Mouse (Mus musculus) stomach, embryonic 14.5 days (tissue): ENCODE measurements around the gene Arhgap20. TPM values are rescaled to one million over a fixed set of nuclear protein-coding genes. Genes with fewer than 3 reads are reported as not detected.

ENCODE experiments used
- ATAC-seq: fragments of 200-750 bp; cut with Nextera tagmentation; 2 replicates; pipeline ENCODE4 v1.8.0; 2017; ENCODE audit warnings: low read depth, moderate TSS enrichment; ENCODE audit not compliant: insufficient number of reproducible peaks, insufficient read depth, low FRiP score
- H3K27ac ChIP-seq: fragments of 300-500 bp; sonication (generic); 2 replicates; pipeline ENCODE4 v1.5.1; 2014; ENCODE audit warnings: mild to moderate bottlenecking, low read length, moderate library complexity, mixed read lengths
- H3K27me3 ChIP-seq: fragments of 300-500 bp; sonication (generic); 2 replicates; pipeline ENCODE4 v1.6.1; 2014; ENCODE audit warnings: low read length, control low read depth, mixed read lengths; ENCODE audit not compliant: control insufficient read depth, insufficient read depth
- H3K36me3 ChIP-seq: fragments of 300-500 bp; sonication (generic); 2 replicates; pipeline ENCODE4 v1.6.1; 2014; ENCODE audit warnings: mild to moderate bottlenecking, control low read depth, low read length, moderate library complexity, mixed read lengths; ENCODE audit not compliant: control insufficient read depth, insufficient read depth
- H3K4me1 ChIP-seq: fragments of 300-500 bp; sonication (generic); 2 replicates; pipeline ENCODE4 v1.6.1; 2014; ENCODE audit warnings: low read length, control low read depth, mixed read lengths; ENCODE audit not compliant: control insufficient read depth, insufficient read depth
- H3K4me2 ChIP-seq: fragments of 300-500 bp; sonication (generic); replicated peaks from 2 replicates; pipeline ENCODE4 v1.6.1; 2014; ENCODE audit warnings: low read depth, low read length, control low read depth
- H3K4me3 ChIP-seq: fragments of 300-500 bp; sonication (generic); 2 replicates; pipeline ENCODE4 v1.5.1; 2014; ENCODE audit warnings: low read depth, low read length, control low read depth
- H3K9ac ChIP-seq: fragments of 300-500 bp; sonication (generic); replicated peaks from 2 replicates; pipeline ENCODE4 v1.6.1; 2014; ENCODE audit warnings: low read depth, mild to moderate bottlenecking, control low read depth, low read length, moderate library complexity, mixed read lengths
- H3K9me3 ChIP-seq: fragments of 300-500 bp; sonication (generic); 2 replicates; pipeline ENCODE4 v1.6.1; 2016; ENCODE audit warnings: low read depth, low read length, control low read depth; ENCODE audit not compliant: control insufficient read depth
- WGBS: fragments of 180-500 bp; shearing (Covaris S2); extraction: QIAGEN DNeasy Blood & Tissue Kit; methylation state at CpG from one replicate; pipeline ENCODE4 v1.1.7; 2014; 5-methylcytosine and 5-hydroxymethylcytosine counted together
- polyA plus RNA-seq: library from polyadenylated mRNA; unstranded; fragments of >200 nt; fragmentation: Nextera tagmentation; extraction: Ambion mirVana; gene quantifications from 2 replicates; pipeline ENCODE4 v1.2.1, GENCODE M21; 2014

Arhgap20 gene
- polyA plus RNA-seq, 1 experiment from 2014 or later: 4.0 TPM

DNA sequence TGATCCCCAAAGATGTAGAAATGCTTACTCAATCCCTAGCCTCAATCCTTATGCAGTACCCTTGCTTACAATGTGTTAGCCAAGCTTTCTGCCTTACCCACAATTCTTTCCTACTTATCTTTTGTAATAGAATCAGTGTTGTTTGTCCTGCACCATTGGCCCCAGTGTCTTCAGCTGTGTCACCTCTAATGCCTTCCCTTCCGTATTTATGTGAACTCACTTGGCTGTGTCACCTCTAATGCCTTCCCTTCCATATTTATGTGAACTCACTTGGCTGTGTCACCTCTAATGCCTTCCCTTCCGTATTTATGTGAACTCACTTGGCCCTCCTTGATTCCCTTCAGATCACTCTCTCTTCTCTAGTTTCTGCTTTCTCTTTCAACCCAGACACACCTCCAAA is 4.1 kb upstream of the Arhgap20 start:
- 67% methylated on average over 2 of the region's 2 CpGs for WGBS
- H3K27ac ChIP-seq: no peak overlapping the region
- no peak overlapping the region for H3K4me2 ChIP-seq
- ATAC-seq: no peak
- H3K36me3 ChIP-seq: no peaks in the 10 kb centered on the region
- no peak overlapping the region for H3K9ac ChIP-seq
- no peaks in the 10 kb centered on the region for H3K9me3 ChIP-seq
- H3K4me1 ChIP-seq: peaks cover 5% of the 10 kb centered on the region
- no peak overlapping the region for H3K4me3 ChIP-seq
- H3K27me3 ChIP-seq: peaks cover 13% of the 10 kb centered on the region; the same call in 1 of the 2 replicates

DNA sequence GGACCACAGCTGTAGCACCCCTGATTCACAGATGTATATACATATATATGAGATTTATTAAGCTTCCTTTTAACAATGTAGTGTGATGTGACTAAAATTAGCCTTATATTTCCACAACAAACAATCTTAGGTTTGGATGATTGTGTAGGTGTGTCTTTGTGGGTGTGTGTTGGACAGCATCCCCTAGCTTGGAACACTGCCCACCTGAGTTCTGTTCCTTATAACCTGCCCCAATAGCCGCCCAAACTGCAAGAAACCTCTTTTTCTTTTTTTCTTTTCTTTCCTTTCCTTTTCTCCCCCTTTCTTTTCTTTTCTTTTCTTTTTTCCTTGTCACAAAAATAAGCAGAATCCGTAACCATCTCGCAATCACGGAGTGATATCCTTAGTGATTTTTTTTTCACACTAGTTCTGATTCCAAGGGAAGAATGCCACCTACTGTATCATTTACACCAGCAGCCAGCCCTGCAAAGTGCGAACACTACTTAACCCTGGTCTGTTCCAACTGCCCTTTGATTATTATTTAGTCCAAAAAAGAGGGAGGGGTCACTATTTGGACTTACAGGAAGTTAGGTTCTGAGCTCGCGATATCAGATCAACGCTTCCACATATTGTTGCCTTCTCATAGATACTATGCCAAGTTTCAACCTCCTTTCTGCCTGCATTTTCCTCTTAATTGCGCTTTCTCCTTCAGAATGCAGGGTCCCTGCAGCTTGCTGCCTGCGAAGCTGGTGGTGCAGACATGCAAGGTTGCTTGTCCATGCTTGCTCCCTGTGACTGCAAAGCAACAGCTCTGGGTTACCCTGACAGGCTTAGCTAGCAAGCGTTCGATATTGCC is 879 bp upstream of the Arhgap20 start:
- Histone ChIP-seq H3K27ac (no peak overlapping the region), H3K4me3 (peak overlapping the region; percentile 65), H3K9me3 (no peaks in the 10 kb centered on the region), H3K4me1 (peaks cover 14% of the 10 kb centered on the region), H3K9ac (peak overlapping the region; percentile 42; the same call in 1 of the 2 replicates), H3K27me3 (peaks cover 15% of the 10 kb centered on the region; the same call in 1 of the 2 replicates), H3K36me3 (no peaks in the 10 kb centered on the region), H3K4me2 (peak overlapping the region; percentile 94)
- WGBS: 8% methylated on average over 12 of the region's 12 CpGs
- no peak for ATAC-seq

DNA sequence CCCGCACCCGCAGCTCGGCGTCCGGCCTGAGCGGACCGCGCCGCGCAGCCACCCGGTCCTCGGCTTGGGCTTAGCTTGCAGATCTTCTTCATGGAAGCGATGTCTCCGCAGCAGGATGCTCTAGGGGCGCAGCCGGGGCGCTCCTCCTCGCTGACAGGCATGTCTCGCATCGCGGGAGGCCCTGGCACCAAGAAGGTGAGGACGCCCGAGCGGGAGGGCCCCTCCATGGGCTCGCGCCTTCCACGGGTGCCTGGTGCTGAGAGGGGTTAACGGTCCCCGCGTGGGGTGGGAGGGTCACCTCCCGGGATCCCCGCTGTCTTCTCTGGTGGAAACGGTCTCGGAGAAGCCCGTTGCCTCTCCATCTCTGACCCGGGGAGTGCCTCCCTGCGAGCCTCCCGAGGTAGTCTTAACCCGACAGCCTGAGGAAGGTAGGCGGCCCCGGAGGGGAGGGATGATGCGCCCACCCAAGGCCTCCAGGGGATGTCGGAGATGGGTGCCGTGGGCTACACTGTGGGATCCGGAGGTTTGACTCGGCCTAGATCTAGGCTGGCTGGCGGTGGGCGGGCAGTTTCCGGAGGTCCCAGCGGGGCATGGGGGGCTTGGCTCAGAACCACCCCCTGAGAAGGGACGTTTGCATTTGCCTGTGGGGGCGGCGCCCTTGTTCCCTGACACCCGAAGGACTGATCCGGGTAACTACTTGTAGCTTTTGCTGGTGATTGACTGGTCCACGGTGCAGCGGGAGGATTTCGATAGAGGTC is 459 bp downstream of the Arhgap20 start:
- Histone ChIP-seq H3K4me1 (peaks cover 14% of the 10 kb centered on the region), H3K9ac (peak overlapping the region; percentile 42; the same call in 1 of the 2 replicates), H3K36me3 (no peaks in the 10 kb centered on the region), H3K27me3 (peaks cover 15% of the 10 kb centered on the region; the same call in 1 of the 2 replicates), H3K9me3 (no peaks in the 10 kb centered on the region), H3K27ac (no peak overlapping the region), H3K4me2 (peak overlapping the region; percentile 94), H3K4me3 (peak overlapping the region; percentile 65)
- ATAC-seq: peak; percentile 66; the same call in 1 of the 2 replicates
- WGBS: under 1% methylated on average over 58 of the region's 58 CpGs

DNA sequence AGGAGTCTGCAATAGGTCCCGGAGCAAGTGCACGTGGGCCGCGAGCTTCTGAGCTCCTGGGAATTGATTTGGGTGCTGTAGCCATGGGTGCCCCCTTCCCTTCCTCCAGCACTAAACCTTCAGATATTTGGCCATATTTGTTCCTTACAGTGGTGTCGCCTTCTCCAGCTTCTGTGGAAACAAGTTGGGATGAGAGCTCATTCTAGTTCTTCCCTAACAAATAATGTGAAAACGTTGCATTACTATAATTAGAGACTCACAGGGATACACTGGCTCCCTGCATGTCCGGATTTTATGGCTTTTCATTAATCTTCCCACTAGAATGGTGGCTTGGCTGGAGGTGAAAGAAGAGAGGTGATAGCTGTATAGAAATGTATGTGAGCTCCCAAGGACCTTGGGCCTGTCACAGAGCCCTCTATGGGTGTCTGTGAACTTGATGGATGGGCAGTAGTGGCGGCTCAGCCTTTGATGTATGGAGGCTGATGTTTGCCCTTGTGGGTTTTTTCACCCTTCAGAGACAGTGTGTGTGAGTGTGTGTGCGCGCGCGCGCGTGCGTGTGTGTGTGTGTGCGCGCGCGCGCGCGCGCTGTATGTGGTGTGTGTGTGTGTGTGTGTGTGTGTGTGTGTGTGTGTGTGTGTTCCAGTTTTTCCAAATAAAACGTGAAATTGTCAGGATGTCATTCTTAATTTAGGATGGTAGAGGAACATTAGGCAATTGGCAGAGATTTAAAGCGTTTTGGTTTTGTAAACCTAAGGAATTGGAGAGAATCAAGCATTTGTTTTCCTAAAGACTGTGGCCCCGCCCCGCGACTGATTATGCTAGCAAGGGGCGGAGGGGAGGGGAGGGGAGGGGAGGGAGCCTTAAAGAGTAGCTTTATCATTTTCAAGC is 1.3 kb downstream of the Arhgap20 start:
- Histone ChIP-seq H3K9me3 (no peaks in the 10 kb centered on the region), H3K4me1 (peaks cover 14% of the 10 kb centered on the region), H3K27ac (no peak overlapping the region), H3K4me2 (peak overlapping the region; percentile 94), H3K4me3 (peak overlapping the region; percentile 65), H3K27me3 (peaks cover 15% of the 10 kb centered on the region; the same call in 1 of the 2 replicates), H3K36me3 (no peaks in the 10 kb centered on the region), H3K9ac (no peak overlapping the region)
- WGBS: 1% methylated on average over 29 of the region's 29 CpGs
- 0 out of 2 replicates have a peak, but pooled peaks have one; percentile 48 for ATAC-seq

DNA sequence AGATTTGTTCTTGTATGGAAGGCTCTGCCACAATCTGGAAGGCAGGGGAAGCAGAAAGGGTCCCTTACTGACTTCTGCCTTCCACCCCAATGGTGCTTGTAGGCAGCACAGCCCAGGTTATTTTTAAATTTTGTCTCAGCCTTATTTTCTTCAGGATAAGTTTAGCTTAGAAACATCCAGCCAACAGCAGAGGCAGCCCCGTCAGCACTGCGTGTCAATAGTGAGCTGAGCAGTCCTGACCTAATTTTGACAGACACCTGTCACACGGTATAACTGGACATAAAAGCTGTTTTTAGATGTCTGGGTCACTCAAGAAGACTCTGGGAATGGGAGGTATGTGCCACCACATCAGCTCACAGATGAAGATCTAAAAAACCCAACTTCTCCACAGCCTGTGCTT is 9.1 kb downstream of the Arhgap20 start:
- no peaks in the 10 kb centered on the region for H3K27me3 ChIP-seq
- no peak overlapping the region for H3K9ac ChIP-seq
- H3K4me2 ChIP-seq: no peak overlapping the region
- no peaks in the 10 kb centered on the region for H3K9me3 ChIP-seq
- no peak overlapping the region for H3K27ac ChIP-seq
- H3K4me3 ChIP-seq: no peak overlapping the region
- no peaks in the 10 kb centered on the region for H3K4me1 ChIP-seq
- no peaks in the 10 kb centered on the region for H3K36me3 ChIP-seq
- WGBS: 95% methylated on average over 3 of the region's 3 CpGs
- ATAC-seq: no peak

DNA sequence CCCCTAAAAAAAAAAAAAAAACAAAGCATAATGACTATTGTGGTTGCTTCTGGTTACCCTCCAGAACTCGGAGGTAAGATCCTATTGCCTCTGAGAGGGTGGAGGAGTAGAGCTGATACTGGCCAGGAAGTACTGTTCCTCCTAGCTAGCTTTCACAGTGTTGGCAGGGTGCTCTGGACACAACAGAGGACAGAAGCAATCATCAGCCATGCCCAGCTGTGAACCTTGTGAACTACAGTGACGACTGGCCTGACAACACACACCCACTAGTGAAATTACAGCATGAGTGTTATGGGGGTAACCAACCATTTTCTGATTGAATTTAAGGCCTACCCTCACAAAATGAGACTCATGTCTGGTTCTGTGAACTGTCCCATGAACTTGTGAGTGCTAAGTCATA is 11.3 kb downstream of the Arhgap20 start:
- WGBS: 78% methylated on average over 2 of the region's 2 CpGs
- H3K4me3 ChIP-seq: no peak overlapping the region
- no peak overlapping the region for H3K27ac ChIP-seq
- no peak overlapping the region for H3K4me2 ChIP-seq
- no peak overlapping the region for H3K9ac ChIP-seq
- H3K36me3 ChIP-seq: no peaks in the 10 kb centered on the region
- no peaks in the 10 kb centered on the region for H3K9me3 ChIP-seq
- ATAC-seq: no peak
- H3K27me3 ChIP-seq: no peaks in the 10 kb centered on the region
- H3K4me1 ChIP-seq: no peaks in the 10 kb centered on the region

DNA sequence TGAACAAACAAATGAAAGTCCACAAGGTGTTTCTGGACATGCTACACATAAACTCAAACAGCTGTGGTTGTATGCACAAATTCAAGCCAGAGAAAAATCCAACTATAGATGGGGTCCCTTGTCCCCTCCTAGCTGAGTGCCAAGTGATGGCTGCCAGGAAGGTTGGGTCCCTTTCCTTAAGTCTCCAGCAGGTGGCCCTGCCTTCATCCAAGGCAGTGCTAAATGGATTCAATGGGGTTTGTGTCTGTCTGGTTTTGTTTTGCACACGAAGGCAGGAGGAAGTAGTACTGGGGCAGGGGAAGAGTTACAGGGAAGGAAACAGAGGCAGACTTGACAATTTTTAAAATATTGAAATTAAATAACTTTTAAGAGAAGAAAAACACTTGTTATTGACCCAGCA is 12.0 kb downstream of the Arhgap20 start:
- H3K36me3 ChIP-seq: no peaks in the 10 kb centered on the region
- H3K27me3 ChIP-seq: no peaks in the 10 kb centered on the region
- H3K4me1 ChIP-seq: no peaks in the 10 kb centered on the region
- 8% methylated on average over 1 of the region's 1 CpGs for WGBS
- no peak overlapping the region for H3K4me2 ChIP-seq
- no peaks in the 10 kb centered on the region for H3K9me3 ChIP-seq
- no peak overlapping the region for H3K27ac ChIP-seq
- no peak overlapping the region for H3K9ac ChIP-seq
- no peak for ATAC-seq
- no peak overlapping the region for H3K4me3 ChIP-seq

DNA sequence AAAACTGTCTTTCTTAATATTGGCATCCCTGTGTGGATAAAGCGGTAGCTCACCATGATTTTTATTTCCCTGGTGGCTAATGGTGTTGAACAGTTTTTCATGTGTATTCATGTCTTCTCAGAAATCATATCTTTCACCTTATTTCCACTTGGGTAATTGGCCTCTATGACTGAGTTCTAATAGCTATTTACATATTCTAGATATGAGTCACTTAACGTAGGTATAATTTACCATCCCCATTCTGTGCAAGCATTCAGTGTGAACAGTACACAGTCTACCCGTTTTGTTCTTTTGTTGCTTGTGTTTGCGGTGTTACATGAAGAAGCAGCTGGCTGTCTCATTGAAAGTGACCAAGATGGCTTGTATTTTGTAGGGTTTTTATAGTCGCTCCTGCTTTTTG is 14.1 kb downstream of the Arhgap20 start:
- Histone ChIP-seq H3K27ac (no peak overlapping the region), H3K9me3 (no peaks in the 10 kb centered on the region), H3K4me3 (no peak overlapping the region), H3K4me2 (no peak overlapping the region), H3K9ac (no peak overlapping the region), H3K36me3 (no peaks in the 10 kb centered on the region), H3K27me3 (no peaks in the 10 kb centered on the region), H3K4me1 (no peaks in the 10 kb centered on the region)
- WGBS: 84% methylated on average over 5 of the region's 5 CpGs
- no peak for ATAC-seq
